Mouse (Mus musculus) embryonic facial prominence, embryonic 11.5 days (tissue): ENCODE results near the gene Etl4. TPM values are rescaled to one million over a fixed set of nuclear protein-coding genes. Genes with fewer than 3 reads are reported as not detected.

Experiments used
- ATAC-seq: fragments of 200-750 bp; cut with Nextera tagmentation; replicated peaks from 2 replicates; pipeline ENCODE4 v1.8.0; 2017; ENCODE audit warnings: low read depth; ENCODE audit not compliant: insufficient number of reproducible peaks, low FRiP score, low TSS enrichment
- DNase-seq: peaks from one replicate; pipeline ENCODE4 v3.0.0-alpha.2; 2015; ENCODE audit warnings: low spot score
- H3K27ac ChIP-seq: fragments of 300-500 bp; sonication (generic); replicated peaks from 2 replicates; pipeline ENCODE4 v1.5.1; 2014; ENCODE audit warnings: mild to moderate bottlenecking, low read depth, low read length, control low read depth
- H3K27me3 ChIP-seq: fragments of 300-500 bp; sonication (generic); 2 replicates; pipeline ENCODE4 v1.6.1; 2014; ENCODE audit warnings: mild to moderate bottlenecking, low read length, moderate library complexity, mixed read lengths; ENCODE audit not compliant: control insufficient read depth, insufficient read depth
- H3K36me3 ChIP-seq: fragments of 300-500 bp; sonication (generic); replicated peaks from 2 replicates; pipeline ENCODE4 v1.6.1; 2014; ENCODE audit warnings: low read depth, mild to moderate bottlenecking, low read length, moderate library complexity, mixed read lengths; ENCODE audit not compliant: control insufficient read depth, insufficient read depth
- H3K4me1 ChIP-seq: fragments of 300-500 bp; sonication (generic); 2 replicates; pipeline ENCODE4 v1.6.1; 2014; ENCODE audit warnings: low read length, mixed read lengths; ENCODE audit not compliant: control insufficient read depth, insufficient read depth
- H3K4me2 ChIP-seq: fragments of 300-500 bp; sonication (generic); 2 replicates; pipeline ENCODE4 v1.6.1; 2014; ENCODE audit warnings: low read depth, mild to moderate bottlenecking, control low read depth, low read length, moderate library complexity
- H3K4me3 ChIP-seq: fragments of 300-500 bp; sonication (generic); 2 replicates; pipeline ENCODE4 v1.5.1; 2014; ENCODE audit warnings: low read depth, low read length, control low read depth
- H3K9ac ChIP-seq: fragments of 300-500 bp; sonication (generic); replicated peaks from 2 replicates; pipeline ENCODE4 v1.6.1; 2014; ENCODE audit warnings: mild to moderate bottlenecking, control low read depth, low read length
- H3K9me3 ChIP-seq: fragments of 300-500 bp; sonication (generic); replicated peaks from 2 replicates; pipeline ENCODE4 v1.6.1; 2016; ENCODE audit warnings: mild to moderate bottlenecking, low read length, inconsistent platforms, mixed read lengths; ENCODE audit not compliant: control insufficient read depth
- WGBS: fragments of 180-500 bp; shearing (Covaris S2); extraction: QIAGEN DNeasy Blood & Tissue Kit; methylation state at CpG from one replicate; pipeline ENCODE4 v1.1.7; 2014; 5-methylcytosine and 5-hydroxymethylcytosine counted together
- polyA plus RNA-seq: library from polyadenylated mRNA; unstranded; fragments of >200 nt; fragmentation: Nextera tagmentation; extraction: Ambion mirVana; gene quantifications from 2 replicates; pipeline ENCODE4 v1.2.1, GENCODE M21; 2014

Etl4 gene
- polyA plus RNA-seq, 1 experiment from 2014 or later = 23.5 TPM

GRCm38 (mm10) chr2:19933836-19934235, 24.3 kb downstream of the Etl4 start:
- DNase-seq (no peak), ATAC-seq (no peak)
- H3K27me3 ChIP-seq = no peaks in the 10 kb centered on the region
- H3K4me3 ChIP-seq = no peak overlapping the region
- H3K9me3 ChIP-seq = no peaks in the 10 kb centered on the region
- no peaks in the 10 kb centered on the region for H3K4me1 ChIP-seq
- no peak overlapping the region for H3K4me2 ChIP-seq
- H3K27ac ChIP-seq = no peak overlapping the region
- H3K9ac ChIP-seq = no peak overlapping the region
- H3K36me3 ChIP-seq = no peaks in the 10 kb centered on the region
- 88% methylated on average over 1 of the region's 1 CpGs for WGBS

GRCm38 (mm10) chr2:19945205-19945604, 35.6 kb downstream of the Etl4 start:
- no peak overlapping the region for H3K27ac ChIP-seq
- H3K36me3 ChIP-seq = no peaks in the 10 kb centered on the region
- no peak for ATAC-seq
- no peak overlapping the region for H3K9ac ChIP-seq
- H3K9me3 ChIP-seq = no peaks in the 10 kb centered on the region
- no peak for DNase-seq
- 86% methylated on average over 6 of the region's 6 CpGs for WGBS
- no peaks in the 10 kb centered on the region for H3K27me3 ChIP-seq
- no peak overlapping the region for H3K4me2 ChIP-seq
- H3K4me1 ChIP-seq = no peaks in the 10 kb centered on the region
- H3K4me3 ChIP-seq = no peak overlapping the region

GRCm38 (mm10) chr2:19953028-19953427, 43.4 kb downstream of the Etl4 start:
- no peak overlapping the region for H3K4me3 ChIP-seq
- no peaks in the 10 kb centered on the region for H3K27me3 ChIP-seq
- no peaks in the 10 kb centered on the region for H3K9me3 ChIP-seq
- WGBS = 85% methylated on average over 2 of the region's 2 CpGs
- no peak overlapping the region for H3K9ac ChIP-seq
- ATAC-seq = no peak
- no peak for DNase-seq
- no peak overlapping the region for H3K4me2 ChIP-seq
- no peaks in the 10 kb centered on the region for H3K4me1 ChIP-seq
- H3K27ac ChIP-seq = no peak overlapping the region
- no peaks in the 10 kb centered on the region for H3K36me3 ChIP-seq

GRCm38 (mm10) chr2:19966445-19966844, 56.9 kb downstream of the Etl4 start:
- DNase-seq (peak; percentile 27), ATAC-seq (no peak)
- WGBS = 58% methylated on average over 7 of the region's 7 CpGs
- Histone ChIP-seq H3K27ac (no peak overlapping the region), H3K9ac (no peak overlapping the region), H3K9me3 (no peaks in the 10 kb centered on the region), H3K4me1 (no peaks in the 10 kb centered on the region), H3K36me3 (no peaks in the 10 kb centered on the region), H3K27me3 (no peaks in the 10 kb centered on the region), H3K4me2 (no peak overlapping the region), H3K4me3 (no peak overlapping the region)

- Histone ChIP-seq H3K4me3 (no peak overlapping the region), H3K9ac (no peak overlapping the region), H3K4me2 (no peak overlapping the region), H3K27me3 (no peaks in the 10 kb centered on the region), H3K36me3 (no peaks in the 10 kb centered on the region), H3K9me3 (no peaks in the 10 kb centered on the region), H3K27ac (no peak overlapping the region), H3K4me1 (no peaks in the 10 kb centered on the region)
- DNase-seq = no peak
- WGBS = 87% methylated on average over 4 of the region's 4 CpGs
- ATAC-seq = no peak
Observed at GRCm38 (mm10) chr2:20037671-20038070, 128.1 kb downstream of the Etl4 start.

- ATAC-seq = no peak
Observed at GRCm38 (mm10) chr2:20072377-20072776, 162.8 kb downstream of the Etl4 start.

GRCm38 (mm10) chr2:20076118-20076796, 166.7 kb downstream of the Etl4 start:
- Histone ChIP-seq H3K4me3 (no peak overlapping the region), H3K9ac (no peak overlapping the region), H3K36me3 (no peaks in the 10 kb centered on the region), H3K9me3 (no peaks in the 10 kb centered on the region), H3K4me1 (no peaks in the 10 kb centered on the region), H3K4me2 (no peak overlapping the region), H3K27ac (no peak overlapping the region), H3K27me3 (no peaks in the 10 kb centered on the region)
- 84% methylated on average over 4 of the region's 4 CpGs for WGBS
- ATAC-seq = no peak
- DNase-seq = no peak

More at GRCm38 (mm10) chr2:20072377-20072776, 162.8 kb downstream of the Etl4 start:
- no peaks in the 10 kb centered on the region for H3K9me3 ChIP-seq
- 66% methylated on average over 9 of the region's 9 CpGs for WGBS
- no peak for DNase-seq
- H3K9ac ChIP-seq = no peak overlapping the region
- H3K27ac ChIP-seq = no peak overlapping the region
- H3K4me3 ChIP-seq = no peak overlapping the region
- no peaks in the 10 kb centered on the region for H3K36me3 ChIP-seq
- no peaks in the 10 kb centered on the region for H3K27me3 ChIP-seq
- H3K4me2 ChIP-seq = no peak overlapping the region
- no peaks in the 10 kb centered on the region for H3K4me1 ChIP-seq

GRCm38 (mm10) chr2:20084781-20085180, 175.2 kb downstream of the Etl4 start:
- H3K4me1 ChIP-seq = no peaks in the 10 kb centered on the region
- no peaks in the 10 kb centered on the region for H3K36me3 ChIP-seq
- ATAC-seq (no peak), DNase-seq (no peak)
- H3K27ac ChIP-seq = no peak overlapping the region
- 79% methylated on average over 4 of the region's 4 CpGs for WGBS
- no peaks in the 10 kb centered on the region for H3K27me3 ChIP-seq
- no peaks in the 10 kb centered on the region for H3K9me3 ChIP-seq
- H3K4me3 ChIP-seq = no peak overlapping the region
- no peak overlapping the region for H3K9ac ChIP-seq
- no peak overlapping the region for H3K4me2 ChIP-seq
